Mouse (Mus musculus) heart, embryonic 10.5 days (tissue): ENCODE measurements around the gene Hk2. TPM values are rescaled to one million over a fixed set of nuclear protein-coding genes. Genes with fewer than 3 reads are reported as not detected.

ENCODE experiments used
- DNase-seq: peaks from one replicate; pipeline ENCODE4 v3.0.0-alpha.2; 2017; ENCODE audit warnings: low spot score
- H3K27ac ChIP-seq: fragments of 300-500 bp; sonication (generic); 2 replicates; pipeline ENCODE4 v1.5.1; 2016; ENCODE audit warnings: mild to moderate bottlenecking
- H3K27me3 ChIP-seq: fragments of 300-500 bp; sonication (generic); 2 replicates; pipeline ENCODE4 v1.6.1; 2016; ENCODE audit warnings: mild to moderate bottlenecking; ENCODE audit not compliant: poor library complexity, insufficient read depth, severe bottlenecking
- H3K36me3 ChIP-seq: fragments of 300-500 bp; sonication (generic); 2 replicates; pipeline ENCODE4 v1.6.1; 2016; ENCODE audit warnings: mild to moderate bottlenecking, moderate library complexity
- H3K4me1 ChIP-seq: fragments of 300-500 bp; sonication (generic); 2 replicates; pipeline ENCODE4 v1.6.1; 2016; ENCODE audit warnings: mild to moderate bottlenecking
- H3K4me3 ChIP-seq: fragments of 300-500 bp; sonication (generic); 2 replicates; pipeline ENCODE4 v1.5.1; 2016; ENCODE audit warnings: mild to moderate bottlenecking, moderate library complexity
- H3K9me3 ChIP-seq: fragments of 300-500 bp; sonication (generic); 2 replicates; pipeline ENCODE4 v1.6.1; 2016; ENCODE audit warnings: mild to moderate bottlenecking, moderate library complexity
- WGBS: fragments of 180-500 bp; shearing (Covaris S2); methylation state at CpG from one replicate; pipeline ENCODE4 v1.1.7; 2016; 5-methylcytosine and 5-hydroxymethylcytosine counted together
- polyA plus RNA-seq: library from polyadenylated mRNA; unstranded; fragments of >200 nt; fragmentation: Nextera tagmentation; extraction: Ambion mirVana; gene quantifications from 2 replicates; pipeline ENCODE4 v1.2.1, GENCODE M21; 2016

The Hk2 gene
- 42.2 and 44.8 TPM in 2 replicates for polyA plus RNA-seq

- no peaks in the 10 kb centered on the region for H3K9me3 ChIP-seq
- H3K4me1 ChIP-seq: peaks cover 37% of the 10 kb centered on the region
- under 1% methylated on average over 39 of the region's 39 CpGs for whole genome bisulfite sequencing
- peak within 1 kb of the TSS; percentile 80 for H3K4me3 ChIP-seq
- H3K27ac ChIP-seq: peak within 1 kb of the TSS; percentile 93
- H3K27me3 ChIP-seq: no peaks in the 10 kb centered on the region
- DNase-seq: peak; percentile 98
- no peaks in the 10 kb centered on the region for H3K36me3 ChIP-seq
These were observed at the start of gene Hk2 for GRCm38 (mm10) chr6:82774321-82774764. Gene Hk2 (minus strand): TSS chr6:82774454.

GRCm38 (mm10) chr6:82821758-82822253 lies 47.6 kb upstream of the Hk2 start:
- peak overlapping the region; percentile 89 for H3K27ac ChIP-seq
- H3K9me3 ChIP-seq: no peaks in the 10 kb centered on the region
- no peaks in the 10 kb centered on the region for H3K27me3 ChIP-seq
- no peak overlapping the region for H3K4me3 ChIP-seq
- no peaks in the 10 kb centered on the region for H3K36me3 ChIP-seq
- WGBS: 23% methylated on average over 4 of the region's 4 CpGs
- H3K4me1 ChIP-seq: peaks cover 33% of the 10 kb centered on the region
- DNase-seq: peak; percentile 82

GRCm38 (mm10) chr6:82820716-82821115 lies 46.5 kb upstream of the Hk2 start:
- no peaks in the 10 kb centered on the region for H3K36me3 ChIP-seq
- no peak overlapping the region for H3K4me3 ChIP-seq
- no peak for DNase-seq
- 50% methylated on average over 3 of the region's 3 CpGs for WGBS
- H3K4me1 ChIP-seq: peaks cover 33% of the 10 kb centered on the region
- H3K9me3 ChIP-seq: no peaks in the 10 kb centered on the region
- peak overlapping the region; percentile 89 for H3K27ac ChIP-seq
- no peaks in the 10 kb centered on the region for H3K27me3 ChIP-seq

- Histone ChIP-seq H3K27ac (no peak overlapping the region), H3K27me3 (no peaks in the 10 kb centered on the region), H3K9me3 (no peaks in the 10 kb centered on the region), H3K4me1 (no peaks in the 10 kb centered on the region), H3K36me3 (no peaks in the 10 kb centered on the region), H3K4me3 (no peak overlapping the region)
- WGBS: 67% methylated on average over 4 of the region's 4 CpGs
- no peak for DNase-seq
These were observed 40.6 kb upstream of the Hk2 start for GRCm38 (mm10) chr6:82814821-82815220.

GRCm38 (mm10) chr6:82807984-82808700 lies 33.9 kb upstream of the Hk2 start:
- H3K4me1 ChIP-seq: peaks cover 7% of the 10 kb centered on the region; the same call in 1 of the 2 replicates
- WGBS: 81% methylated on average over 7 of the region's 7 CpGs
- H3K9me3 ChIP-seq: no peaks in the 10 kb centered on the region
- DNase-seq: no peak
- no peaks in the 10 kb centered on the region for H3K27me3 ChIP-seq
- H3K27ac ChIP-seq: no peak overlapping the region
- no peaks in the 10 kb centered on the region for H3K36me3 ChIP-seq
- H3K4me3 ChIP-seq: no peak overlapping the region

- no peaks in the 10 kb centered on the region for H3K36me3 ChIP-seq
- no peaks in the 10 kb centered on the region for H3K9me3 ChIP-seq
- WGBS: 65% methylated on average over 3 of the region's 3 CpGs
- H3K27me3 ChIP-seq: no peaks in the 10 kb centered on the region
- no peak overlapping the region for H3K4me3 ChIP-seq
- peaks cover 7% of the 10 kb centered on the region; the same call in 1 of the 2 replicates for H3K4me1 ChIP-seq
- no peak for DNase-seq
- H3K27ac ChIP-seq: 0 out of 2 replicates have a peak overlapping the region, but pooled peaks have one; percentile 38
These were observed 32.7 kb upstream of the Hk2 start for GRCm38 (mm10) chr6:82806971-82807370.

GRCm38 (mm10) chr6:82806503-82806902 lies 32.2 kb upstream of the Hk2 start:
- WGBS: 78% methylated on average over 6 of the region's 6 CpGs
- Histone ChIP-seq H3K27me3 (no peaks in the 10 kb centered on the region), H3K36me3 (no peaks in the 10 kb centered on the region), H3K4me1 (peaks cover 7% of the 10 kb centered on the region; the same call in 1 of the 2 replicates), H3K9me3 (no peaks in the 10 kb centered on the region), H3K4me3 (no peak overlapping the region), H3K27ac (peak overlapping the region; percentile 38; the same call in 1 of the 2 replicates)
- no peak for DNase-seq

- no peak overlapping the region for H3K4me3 ChIP-seq
- peaks cover 7% of the 10 kb centered on the region; the same call in 1 of the 2 replicates for H3K4me1 ChIP-seq
- DNase-seq: no peak
- no peaks in the 10 kb centered on the region for H3K9me3 ChIP-seq
- H3K27me3 ChIP-seq: no peaks in the 10 kb centered on the region
- WGBS: 74% methylated on average over 3 of the region's 3 CpGs
- no peak overlapping the region for H3K27ac ChIP-seq
- no peaks in the 10 kb centered on the region for H3K36me3 ChIP-seq
These were observed 31.6 kb upstream of the Hk2 start for GRCm38 (mm10) chr6:82805894-82806293.

- no peaks in the 10 kb centered on the region for H3K9me3 ChIP-seq
- H3K4me3 ChIP-seq: no peak overlapping the region
- no peaks in the 10 kb centered on the region for H3K27me3 ChIP-seq
- 78% methylated on average over 3 of the region's 3 CpGs for WGBS
- H3K27ac ChIP-seq: no peak overlapping the region
- H3K4me1 ChIP-seq: peaks cover 7% of the 10 kb centered on the region; the same call in 1 of the 2 replicates
- no peaks in the 10 kb centered on the region for H3K36me3 ChIP-seq
- no peak for DNase-seq
These were observed 30.7 kb upstream of the Hk2 start for GRCm38 (mm10) chr6:82804984-82805383.

GRCm38 (mm10) chr6:82798202-82798737 lies 24.0 kb upstream of the Hk2 start:
- peak overlapping the region; percentile 6; the same call in 1 of the 2 replicates for H3K27ac ChIP-seq
- peaks cover 11% of the 10 kb centered on the region for H3K4me1 ChIP-seq
- no peak for DNase-seq
- no peaks in the 10 kb centered on the region for H3K36me3 ChIP-seq
- 52% methylated on average over 3 of the region's 3 CpGs for WGBS
- H3K27me3 ChIP-seq: no peaks in the 10 kb centered on the region
- H3K9me3 ChIP-seq: no peaks in the 10 kb centered on the region
- H3K4me3 ChIP-seq: no peak overlapping the region

- no peak overlapping the region for H3K27ac ChIP-seq
- 74% methylated on average over 5 of the region's 5 CpGs for WGBS
These were observed 23.1 kb upstream of the Hk2 start for GRCm38 (mm10) chr6:82797300-82797839.

GRCm38 (mm10) chr6:82790864-82791263 lies 16.6 kb upstream of the Hk2 start:
- Histone ChIP-seq H3K36me3 (no peaks in the 10 kb centered on the region), H3K27ac (no peak overlapping the region), H3K4me1 (no peaks in the 10 kb centered on the region), H3K9me3 (no peaks in the 10 kb centered on the region), H3K27me3 (no peaks in the 10 kb centered on the region), H3K4me3 (no peak overlapping the region)
- no peak for DNase-seq
- 82% methylated on average over 2 of the region's 2 CpGs for WGBS

More at GRCm38 (mm10) chr6:82797300-82797839, 23.1 kb upstream of the Hk2 start:
- Histone ChIP-seq H3K9me3 (no peaks in the 10 kb centered on the region), H3K27me3 (no peaks in the 10 kb centered on the region), H3K4me1 (peaks cover 11% of the 10 kb centered on the region), H3K36me3 (no peaks in the 10 kb centered on the region), H3K4me3 (no peak overlapping the region)
- no peak for DNase-seq

- H3K27me3 ChIP-seq: no peaks in the 10 kb centered on the region
These were observed 9.7 kb upstream of the Hk2 start for GRCm38 (mm10) chr6:82783906-82784305.

More at GRCm38 (mm10) chr6:82783906-82784305, 9.7 kb upstream of the Hk2 start:
- Histone ChIP-seq H3K27ac (no peak overlapping the region), H3K4me3 (no peak overlapping the region), H3K9me3 (no peaks in the 10 kb centered on the region), H3K36me3 (no peaks in the 10 kb centered on the region), H3K4me1 (no peaks in the 10 kb centered on the region)
- DNase-seq: no peak
- 81% methylated on average over 4 of the region's 4 CpGs for WGBS
